Mouse (Mus musculus): ENCODE data around the gene Snrnp27. TPM values are rescaled to one million over a fixed set of nuclear protein-coding genes. Genes with fewer than 3 reads are reported as not detected.

Gene Snrnp27
- polyA plus RNA-seq, 1 experiment from 2014 or later: 82.0 TPM

- H3K36me3 ChIP-seq: peaks cover 91% of the 10 kb centered on the region
- 87% methylated on average over 3 of the region's 3 CpGs for WGBS (ENCODE audit: insufficient replicate concordance)
- no peaks in the 10 kb centered on the region for H3K27me3 ChIP-seq (replicated peaks)
- no peak for ATAC-seq
- H3K9ac ChIP-seq: no peak overlapping the region
- H3K4me1 ChIP-seq: peaks cover 58% of the 10 kb centered on the region
- H3K27ac ChIP-seq: no peak overlapping the region
- no peak overlapping the region for H3K4me3 ChIP-seq
- H3K4me2 ChIP-seq: no peak overlapping the region
- no peaks in the 10 kb centered on the region for H3K9me3 ChIP-seq (replicated peaks)
Observed at GRCm38 (mm10) chr6:86658501-86658900, 25.8 kb downstream of the Snrnp27 start.

DNA sequence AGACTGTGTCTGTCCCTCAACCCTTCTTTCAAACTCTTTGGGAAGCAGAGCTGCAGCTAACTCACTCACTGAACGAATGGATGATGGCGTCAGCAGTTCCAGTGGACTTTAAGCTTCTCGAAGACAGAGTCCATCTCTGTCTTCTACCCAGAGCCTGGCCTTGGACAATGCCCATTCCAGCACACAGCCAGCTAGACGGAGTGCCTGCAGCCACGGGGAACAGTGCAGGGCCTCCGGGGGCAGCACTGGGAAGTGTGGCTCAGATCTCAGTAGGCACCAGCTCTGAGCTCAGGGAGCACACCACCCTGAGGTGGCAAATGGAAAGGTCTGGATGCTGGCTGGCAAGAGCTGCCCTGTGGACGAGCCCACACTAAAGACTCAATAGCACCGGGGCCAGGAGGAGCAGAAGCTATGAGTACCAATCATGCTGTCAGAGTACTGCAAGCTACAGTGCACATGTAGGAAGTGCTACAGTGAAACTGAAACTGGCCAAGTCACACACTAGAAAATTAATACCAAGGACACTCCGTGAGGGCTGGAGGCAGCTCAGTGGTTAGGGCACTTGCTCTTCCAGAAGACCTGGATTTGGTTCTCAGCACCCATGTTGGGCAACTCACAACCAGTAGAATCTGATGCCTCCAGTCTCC lies 29.9 kb downstream of the Snrnp27 start:
- no peak overlapping the region for H3K4me3 ChIP-seq
- no peak overlapping the region for H3K4me2 ChIP-seq
- no peaks in the 10 kb centered on the region for H3K9me3 ChIP-seq (replicated peaks)
- H3K27ac ChIP-seq: no peak overlapping the region
- peaks cover 33% of the 10 kb centered on the region for H3K4me1 ChIP-seq
- ATAC-seq: peak; percentile 14; the same call in 1 of the 2 replicates
- H3K9ac ChIP-seq: no peak overlapping the region
- WGBS (ENCODE audit: insufficient replicate concordance): 76% methylated on average over 9 of the region's 9 CpGs
- H3K36me3 ChIP-seq: peaks cover 95% of the 10 kb centered on the region
- H3K27me3 ChIP-seq (replicated peaks): no peaks in the 10 kb centered on the region

DNA sequence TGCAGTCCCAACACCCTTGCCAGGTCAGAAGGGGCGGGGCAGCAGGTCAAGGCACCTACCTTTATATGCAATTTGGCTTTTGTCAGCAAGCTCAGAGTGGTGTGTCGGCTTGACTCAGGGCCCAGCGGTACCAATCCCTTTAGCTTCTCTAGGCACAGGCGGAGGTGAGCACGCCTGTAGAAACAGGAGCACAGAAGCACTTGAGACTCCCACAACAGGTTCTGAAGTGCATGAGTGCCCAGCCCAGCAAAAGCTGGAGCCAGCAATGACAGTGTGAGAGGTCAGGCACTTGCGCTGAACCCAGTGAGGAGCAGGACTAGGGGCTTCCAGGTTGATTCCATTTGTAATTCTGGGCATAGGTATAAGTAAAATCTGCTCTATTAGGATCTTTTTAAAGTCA lies 31.3 kb downstream of the Snrnp27 start:
- ATAC-seq: no peak
- 83% methylated on average over 6 of the region's 6 CpGs for WGBS (ENCODE audit: insufficient replicate concordance)
- Histone ChIP-seq H3K27me3 (replicated peaks) (no peaks in the 10 kb centered on the region), H3K36me3 (peaks cover 95% of the 10 kb centered on the region), H3K9me3 (replicated peaks) (no peaks in the 10 kb centered on the region), H3K9ac (no peak overlapping the region), H3K4me3 (no peak overlapping the region), H3K4me2 (no peak overlapping the region), H3K27ac (no peak overlapping the region), H3K4me1 (peaks cover 23% of the 10 kb centered on the region)

- ATAC-seq: no peak
- Histone ChIP-seq H3K9me3 (replicated peaks) (no peaks in the 10 kb centered on the region), H3K9ac (no peak overlapping the region), H3K4me1 (peaks cover 34% of the 10 kb centered on the region), H3K27me3 (replicated peaks) (no peaks in the 10 kb centered on the region), H3K4me2 (no peak overlapping the region), H3K36me3 (peaks cover 41% of the 10 kb centered on the region), H3K27ac (no peak overlapping the region; the same call in 1 of the 2 replicates), H3K4me3 (no peak overlapping the region)
- 77% methylated on average over 7 of the region's 7 CpGs for WGBS (ENCODE audit: insufficient replicate concordance)
Observed at GRCm38 (mm10) chr6:86646143-86646542, 38.2 kb downstream of the Snrnp27 start.

GRCm38 (mm10) chr6:86645551-86645950 lies 38.8 kb downstream of the Snrnp27 start:
- H3K27me3 ChIP-seq (replicated peaks): no peaks in the 10 kb centered on the region
- H3K27ac ChIP-seq: peak overlapping the region; percentile 27
- peaks cover 40% of the 10 kb centered on the region for H3K4me1 ChIP-seq
- 0 out of 2 replicates have a peak overlapping the region, but pooled peaks have one; percentile 4 for H3K9ac ChIP-seq
- H3K36me3 ChIP-seq: peaks cover 35% of the 10 kb centered on the region
- H3K9me3 ChIP-seq (replicated peaks): no peaks in the 10 kb centered on the region
- ATAC-seq: no peak
- 82% methylated on average over 4 of the region's 4 CpGs for WGBS (ENCODE audit: insufficient replicate concordance)
- no peak overlapping the region for H3K4me2 ChIP-seq
- no peak overlapping the region for H3K4me3 ChIP-seq

DNA sequence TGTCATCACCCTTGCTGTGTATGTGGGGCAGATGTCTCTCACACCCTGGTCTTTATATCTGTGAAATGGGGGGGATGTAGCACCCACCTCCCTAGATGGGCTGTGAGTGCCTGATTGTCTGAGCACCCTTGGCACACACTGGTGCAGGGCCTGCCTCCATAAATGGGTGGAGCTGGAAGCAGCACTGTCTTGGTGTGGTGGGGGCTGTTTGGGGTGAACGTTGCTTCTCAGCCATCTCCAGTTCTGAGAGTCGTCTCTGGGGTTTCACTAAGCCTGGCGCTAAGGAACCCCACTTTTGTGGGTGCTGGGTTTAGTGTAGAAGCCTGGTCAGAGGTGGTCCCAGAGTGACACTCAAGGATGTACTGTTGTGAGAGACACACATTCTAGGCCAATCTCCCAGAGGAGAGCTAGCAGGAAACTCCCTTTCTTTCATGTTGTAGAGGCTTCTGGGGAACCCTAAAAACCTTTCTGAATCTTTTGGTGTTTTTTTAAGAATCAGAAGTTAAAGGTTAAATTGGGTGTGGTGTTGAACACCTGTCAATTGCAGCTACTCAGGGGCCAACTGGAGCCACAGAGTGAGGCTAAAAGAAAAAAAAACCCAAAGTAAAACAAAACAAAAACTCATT lies 39.4 kb downstream of the Snrnp27 start:
- Histone ChIP-seq H3K4me2 (no peak overlapping the region), H3K4me3 (no peak overlapping the region), H3K27ac (peak overlapping the region; percentile 27; the same call in 1 of the 2 replicates), H3K9ac (0 out of 2 replicates have a peak overlapping the region, but pooled peaks have one; percentile 4), H3K4me1 (peaks cover 47% of the 10 kb centered on the region), H3K27me3 (replicated peaks) (no peaks in the 10 kb centered on the region), H3K36me3 (peaks cover 28% of the 10 kb centered on the region), H3K9me3 (replicated peaks) (no peaks in the 10 kb centered on the region)
- 70% methylated on average over 3 of the region's 3 CpGs for WGBS (ENCODE audit: insufficient replicate concordance)
- ATAC-seq: no peak

- no peaks in the 10 kb centered on the region for H3K9me3 ChIP-seq (replicated peaks)
- no peak for ATAC-seq
- peak overlapping the region; percentile 99 for H3K27ac ChIP-seq
- H3K4me1 ChIP-seq: peaks cover 75% of the 10 kb centered on the region
- H3K36me3 ChIP-seq: 0 out of 2 replicates have a peak, but pooled peaks cover 3% of the 10 kb centered on the region
- 44% methylated on average over 8 of the region's 8 CpGs for WGBS (ENCODE audit: insufficient replicate concordance)
- H3K4me2 ChIP-seq: peak overlapping the region; percentile 68
- peak overlapping the region; percentile 76 for H3K9ac ChIP-seq
- H3K4me3 ChIP-seq: no peak overlapping the region
- H3K27me3 ChIP-seq (replicated peaks): no peaks in the 10 kb centered on the region
Observed at GRCm38 (mm10) chr6:86641716-86642115, 42.6 kb downstream of the Snrnp27 start.

- Histone ChIP-seq H3K27me3 (replicated peaks) (no peaks in the 10 kb centered on the region), H3K36me3 (no peaks in the 10 kb centered on the region), H3K4me3 (peak overlapping the region; percentile 36), H3K4me2 (peak overlapping the region; percentile 68), H3K4me1 (peaks cover 78% of the 10 kb centered on the region), H3K9me3 (replicated peaks) (no peaks in the 10 kb centered on the region), H3K27ac (peak overlapping the region; percentile 99), H3K9ac (peak overlapping the region; percentile 76)
- ATAC-seq: no peak
- 83% methylated on average over 8 of the region's 8 CpGs for WGBS (ENCODE audit: insufficient replicate concordance)
Observed at GRCm38 (mm10) chr6:86640776-86641175, 43.5 kb downstream of the Snrnp27 start.

DNA sequence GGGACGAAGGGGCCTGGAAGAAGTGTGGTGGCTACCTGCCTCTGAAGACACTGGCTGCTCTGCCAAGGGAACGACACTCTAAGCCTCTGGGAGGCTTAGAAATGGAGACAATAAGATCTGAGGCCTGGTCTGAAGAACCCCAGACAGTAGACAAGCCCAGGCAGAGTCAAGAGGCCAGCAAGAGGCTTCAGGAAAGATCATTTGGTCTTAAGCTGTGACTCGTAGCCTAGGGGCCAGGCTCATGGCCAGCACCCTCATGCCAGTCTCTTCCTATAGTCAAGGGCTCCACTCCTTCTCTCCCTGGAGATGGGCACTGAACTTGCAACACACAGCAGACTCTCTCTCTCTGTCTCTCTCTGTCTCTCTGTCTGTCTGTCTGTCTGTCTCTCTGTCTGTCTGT lies 44.2 kb downstream of the Snrnp27 start:
- ATAC-seq: peak; percentile 5

DNA sequence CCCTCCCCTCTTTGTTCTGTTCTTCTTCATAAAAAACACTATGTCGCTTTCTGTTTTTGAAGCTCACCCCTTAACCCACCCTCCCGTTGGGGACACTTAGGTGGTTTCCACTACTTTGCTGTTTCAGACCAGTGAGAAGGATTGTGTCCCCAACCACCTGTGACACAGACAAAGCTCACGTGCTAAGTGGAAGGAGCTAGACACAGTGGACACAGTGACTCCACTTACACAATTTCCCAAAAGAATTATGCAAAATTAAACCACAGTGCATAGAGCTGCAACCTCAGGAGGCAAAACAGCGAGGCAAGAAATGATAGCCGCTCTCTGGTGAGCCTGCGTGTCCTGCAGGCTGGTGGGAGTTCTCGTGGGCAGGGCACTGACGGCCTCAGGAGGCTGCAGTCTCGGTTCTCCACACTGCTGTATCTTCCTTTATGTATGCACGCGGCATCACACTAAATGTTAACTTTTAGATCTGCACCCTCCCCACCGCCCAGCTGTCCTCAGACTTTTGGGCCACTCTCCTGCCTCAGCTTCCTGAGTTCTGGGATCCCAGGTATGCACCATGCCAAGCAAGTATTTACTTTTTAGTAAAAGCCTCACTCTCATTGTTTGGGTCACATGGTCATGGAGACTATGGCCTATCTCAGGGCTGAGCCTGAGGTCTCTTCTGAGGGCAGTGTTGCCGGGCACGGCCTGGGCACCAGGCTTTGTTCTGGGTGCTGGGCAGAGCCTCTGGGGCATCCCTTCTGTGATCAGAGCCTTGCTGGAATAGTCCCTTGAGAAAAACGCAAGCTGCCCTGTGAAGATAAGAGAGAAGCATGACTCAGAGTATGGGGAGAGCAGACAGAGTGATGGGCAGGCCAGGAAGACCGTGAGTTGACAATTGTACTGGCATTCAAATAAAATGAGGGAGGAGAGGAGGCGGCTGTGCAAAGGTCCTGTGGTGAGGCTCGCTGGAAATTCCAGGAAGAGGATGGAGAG lies 44.9 kb downstream of the Snrnp27 start:
- H3K4me2 ChIP-seq: peak overlapping the region; percentile 68
- H3K27ac ChIP-seq: peak overlapping the region; percentile 99
- 45% methylated on average over 18 of the region's 18 CpGs for WGBS (ENCODE audit: insufficient replicate concordance)
- no peaks in the 10 kb centered on the region for H3K36me3 ChIP-seq
- H3K9ac ChIP-seq: peak overlapping the region; percentile 76
- peaks cover 73% of the 10 kb centered on the region for H3K4me1 ChIP-seq
- no peaks in the 10 kb centered on the region for H3K9me3 ChIP-seq (replicated peaks)
- peak; percentile 90 for ATAC-seq
- no peaks in the 10 kb centered on the region for H3K27me3 ChIP-seq (replicated peaks)
- H3K4me3 ChIP-seq: peak overlapping the region; percentile 36

More for the DNA sequence above, 44.2 kb downstream of the Snrnp27 start:
- no peaks in the 10 kb centered on the region for H3K9me3 ChIP-seq (replicated peaks)
- H3K9ac ChIP-seq: peak overlapping the region; percentile 76
- 42% methylated on average over 3 of the region's 3 CpGs for WGBS (ENCODE audit: insufficient replicate concordance)
- peak overlapping the region; percentile 36 for H3K4me3 ChIP-seq
- no peaks in the 10 kb centered on the region for H3K27me3 ChIP-seq (replicated peaks)
- H3K4me1 ChIP-seq: peaks cover 76% of the 10 kb centered on the region
- peak overlapping the region; percentile 68 for H3K4me2 ChIP-seq
- peak overlapping the region; percentile 99 for H3K27ac ChIP-seq
- no peaks in the 10 kb centered on the region for H3K36me3 ChIP-seq

DNA sequence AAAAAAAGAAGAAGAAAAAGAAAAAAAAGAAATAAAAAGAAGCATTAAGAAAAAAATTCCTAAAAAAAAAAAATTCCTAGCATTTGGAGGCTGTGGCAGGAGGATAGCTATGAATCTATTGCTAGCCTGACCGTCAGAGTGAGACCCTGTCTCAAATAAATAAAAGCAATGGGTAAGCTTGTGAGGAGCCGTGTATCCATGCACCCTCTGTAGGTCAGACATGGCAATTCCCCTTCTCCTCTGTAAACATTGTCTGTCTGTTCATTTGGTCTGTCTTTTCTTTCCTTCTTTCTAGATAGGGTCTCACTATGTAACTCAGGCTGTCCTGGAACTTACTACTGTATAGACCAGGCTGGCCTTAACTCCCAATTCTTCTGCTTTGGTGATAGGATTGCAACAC lies 45.9 kb downstream of the Snrnp27 start:
- no peak for ATAC-seq
- Histone ChIP-seq H3K27me3 (replicated peaks) (peaks cover 4% of the 10 kb centered on the region), H3K4me1 (peaks cover 75% of the 10 kb centered on the region), H3K4me3 (no peak overlapping the region), H3K36me3 (no peaks in the 10 kb centered on the region), H3K9ac (peak overlapping the region; percentile 60), H3K4me2 (peak overlapping the region; percentile 68), H3K27ac (peak overlapping the region; percentile 99), H3K9me3 (replicated peaks) (no peaks in the 10 kb centered on the region)
- 51% methylated on average over 2 of the region's 2 CpGs for WGBS (ENCODE audit: insufficient replicate concordance)

All from liver, embryonic 12.5 days (tissue).